Mouse (Mus musculus) CD4-positive naive resting alpha-beta T cell, adult 57 days (primary cell): ENCODE measurements around the gene Foxk2. TPM values are rescaled to one million over a fixed set of nuclear protein-coding genes. Genes with fewer than 3 reads are reported as not detected.

ENCODE experiments used
- total RNA-seq: library from RNA; stranded (reverse); gene quantifications from one replicate; pipeline ENCODE4 v1.2.4, GENCODE M21; 2023

The Foxk2 gene
- total RNA-seq, result 39.0 TPM

GRCm38 (mm10) chr11:121259160-121260100 lies at the start of gene Foxk2:
Foxk2 (plus strand) TSS chr11:121259990.

GRCm38 (mm10) chr11:121229018-121229439 lies 30.8 kb upstream of the Foxk2 start, which contains the start of gene Cybc1:
Cybc1 (minus strand) TSS chr11:121229322.

GRCm38 (mm10) chr11:121236564-121237344 lies 23.0 kb upstream of the Foxk2 start, which contains the start of gene Narf:
Narf (plus strand) TSS chr11:121237253.

GRCm38 (mm10) chr11:121354091-121354707 lies 94.4 kb downstream of the Foxk2 start, which contains the start of gene Wdr45b:
Wdr45b (minus strand) TSS chr11:121354445.

Other genes starting within 250 kb of the Foxk2 start
- 149 TPM for gene Cd7, start 220.6 kb upstream of the Foxk2 start, total RNA-seq
- not detected for gene Sectm1b, start 196.4 kb upstream of the Foxk2 start, total RNA-seq
- not detected for gene Sectm1a, start 178.8 kb upstream of the Foxk2 start, total RNA-seq
- not detected for gene Tex19.2, start 141.3 kb upstream of the Foxk2 start, total RNA-seq
- gene Tex19.1, start 113.8 kb upstream of the Foxk2 start, total RNA-seq, result not detected
- not detected for gene Uts2r, start 99.7 kb upstream of the Foxk2 start, total RNA-seq
- 11.3 TPM for gene Hexdc, start 55.6 kb upstream of the Foxk2 start, total RNA-seq
- gene Ogfod3, start 55.3 kb upstream of the Foxk2 start, total RNA-seq, result 3.7 TPM
- 56.5 TPM for gene Cybc1, start 30.7 kb upstream of the Foxk2 start, total RNA-seq
- gene Narf, start 22.7 kb upstream of the Foxk2 start, total RNA-seq, result 30.7 TPM
- gene Wdr45b, start 94.5 kb downstream of the Foxk2 start, total RNA-seq, result 56.3 TPM
- not detected for gene Rab40b, start 128.3 kb downstream of the Foxk2 start, total RNA-seq
- 5.7 TPM for gene Fn3krp, start 161.4 kb downstream of the Foxk2 start, total RNA-seq
- 0.30 TPM for gene Fn3k, start 174.9 kb downstream of the Foxk2 start, total RNA-seq
- 38.8 TPM for gene Tbcd, start 192.0 kb downstream of the Foxk2 start, total RNA-seq